In the genomic region with DNA sequence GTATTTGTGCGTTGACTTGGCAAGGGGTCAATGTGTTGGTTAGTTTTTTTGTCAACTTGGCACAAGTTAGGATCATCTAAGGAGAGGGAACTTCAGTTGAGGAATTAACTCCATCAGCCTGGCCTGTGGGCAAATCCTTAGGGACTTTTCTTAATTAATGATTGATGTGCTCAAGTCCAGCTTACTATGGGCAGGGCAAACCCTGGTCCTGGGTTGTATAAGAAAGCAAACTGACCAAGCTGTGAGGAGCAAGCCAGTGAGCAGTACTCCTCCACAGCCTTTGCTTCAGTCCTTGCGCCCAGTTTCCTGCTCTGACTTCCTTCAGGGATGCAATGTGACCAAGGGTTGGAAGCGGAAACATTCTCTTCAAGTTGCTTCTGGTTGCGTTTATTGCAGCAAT, we compare ENCODE assay signal across 20 mouse cellular contexts.
DNase-seq lines count a peak whose midpoint lies in the region; ATAC-seq lines count a peak whose summit lies in the region.
"Had no signal": no experiment of that assay in that cellular context is flagged by ENCODE, and none has a peak within 500 bp of the region (broad histone marks: within the 10 kb centered on the region; RNA-seq: fewer than 3 reads in every experiment).

No protein-coding gene starts in this region.

- H3K36me3 ChIP-seq in kidney, embryonic 16.5 days (ENCODE audit: insufficient read depth, low read length) = no peaks in the 10 kb centered on the region
- H3K36me3 ChIP-seq in midbrain, embryonic 11.5 days (ENCODE audit: control insufficient read depth, insufficient read depth, low read length) = no peaks in the 10 kb centered on the region
- H3K36me3 ChIP-seq in forebrain, embryonic 12.5 days (replicated peaks) = no peaks in the 10 kb centered on the region
- H3K36me3 ChIP-seq: embryonic facial prominence, embryonic 10.5 days; forebrain, embryonic 10.5 days; forebrain, embryonic 15.5 days; hindbrain, embryonic 13.5 days had no signal

- H3K4me3 ChIP-seq in kidney, embryonic 16.5 days (ENCODE audit: low read length) = no peak overlapping the region
- no peak overlapping the region for H3K4me3 ChIP-seq in midbrain, embryonic 11.5 days (ENCODE audit: low read depth, low read length)
- H3K4me3 ChIP-seq in forebrain, embryonic 12.5 days (replicated peaks) = no peak overlapping the region
- H3K4me3 ChIP-seq: embryonic facial prominence, embryonic 10.5 days; erythroblast, embryonic 14.5 days; forebrain, embryonic 10.5 days; forebrain, embryonic 15.5 days; hindbrain, embryonic 13.5 days had no signal

- H3K27me3 ChIP-seq in kidney, embryonic 16.5 days (ENCODE audit: insufficient read depth, low read length) = no peaks in the 10 kb centered on the region
- no peaks in the 10 kb centered on the region for H3K27me3 ChIP-seq in midbrain, embryonic 11.5 days (ENCODE audit: control insufficient read depth, insufficient read depth, low read length)
- no peaks in the 10 kb centered on the region for H3K27me3 ChIP-seq in forebrain, embryonic 12.5 days
- H3K27me3 ChIP-seq: forebrain, embryonic 15.5 days; hindbrain, embryonic 13.5 days had no signal

- H3K4me2 ChIP-seq in kidney, embryonic 16.5 days (replicated peaks; ENCODE audit: low read depth, low read length) = no peak overlapping the region
- H3K4me2 ChIP-seq in midbrain, embryonic 11.5 days = no peak overlapping the region
- no peak overlapping the region for H3K4me2 ChIP-seq in forebrain, embryonic 12.5 days
- H3K4me2 ChIP-seq: forebrain, embryonic 15.5 days; hindbrain, embryonic 13.5 days had no signal

- H3K9me3 ChIP-seq in kidney, embryonic 16.5 days (ENCODE audit: low read length) = no peaks in the 10 kb centered on the region
- H3K9me3 ChIP-seq in midbrain, embryonic 11.5 days (ENCODE audit: control insufficient read depth, low read length) = no peaks in the 10 kb centered on the region
- no peaks in the 10 kb centered on the region for H3K9me3 ChIP-seq in forebrain, embryonic 12.5 days
- H3K9me3 ChIP-seq: embryonic facial prominence, embryonic 10.5 days; forebrain, embryonic 10.5 days; forebrain, embryonic 15.5 days; hindbrain, embryonic 13.5 days had no signal

- peak; percentile 71 to 80 for DNase-seq in kidney, adult 8-10 months
- DNase-seq in kidney, postnatal 25 days = peak; percentile 52 to 78
- no peak for DNase-seq in midbrain, embryonic 11.5 days (ENCODE audit: low spot score, missing footprints)
- DNase-seq: adrenal gland, adult 2 months; adrenal gland, postnatal 25 days; cerebellum, adult 18-20 months; cerebellum, adult 9-11 months; cerebellum, postnatal 36 days; gastrocnemius, postnatal 36 days; heart, adult 11 months; heart, postnatal 10 days; heart, postnatal 4 days had no signal

- peak; percentile 79 for ATAC-seq in kidney, embryonic 16.5 days (ENCODE audit: low FRiP score, low TSS enrichment)
- no peak for ATAC-seq in midbrain, embryonic 11.5 days (ENCODE audit: low FRiP score)
- ATAC-seq in erythroblast, adult 5-6 weeks (replicated peaks; ENCODE audit: low FRiP score, poor library complexity, severe bottlenecking) = no peak
- no peak for ATAC-seq in forebrain, embryonic 12.5 days (ENCODE audit: low FRiP score)
- ATAC-seq: forebrain, embryonic 15.5 days had no signal

- peak overlapping the region; percentile 51; the same call in 1 of the 2 replicates for H3K27ac ChIP-seq in kidney, embryonic 16.5 days (ENCODE audit: low read length)
- no peak overlapping the region for H3K27ac ChIP-seq in midbrain, embryonic 11.5 days (ENCODE audit: low read depth, low read length)
- no peak overlapping the region for H3K27ac ChIP-seq in forebrain, embryonic 12.5 days
- H3K27ac ChIP-seq: embryonic facial prominence, embryonic 10.5 days; forebrain, embryonic 10.5 days; forebrain, embryonic 15.5 days; hindbrain, embryonic 13.5 days had no signal

- peaks cover 14% of the 10 kb centered on the region for H3K4me1 ChIP-seq in kidney, embryonic 16.5 days (ENCODE audit: insufficient read depth, low read length)
- H3K4me1 ChIP-seq in midbrain, embryonic 11.5 days (ENCODE audit: control insufficient read depth, insufficient read depth, low read length) = 0 out of 2 replicates have a peak, but pooled peaks cover 2% of the 10 kb centered on the region
- H3K4me1 ChIP-seq in forebrain, embryonic 12.5 days = peaks cover 18% of the 10 kb centered on the region; the same call in 1 of the 2 replicates

- 72% methylated on average over 4 of the region's 4 CpGs for WGBS in kidney, embryonic 16.5 days
- WGBS in midbrain, embryonic 11.5 days = 96% methylated on average over 4 of the region's 4 CpGs
- 90% methylated on average over 4 of the region's 4 CpGs for WGBS in forebrain, embryonic 12.5 days

- H3K9ac ChIP-seq in kidney, embryonic 16.5 days (replicated peaks; ENCODE audit: low read length) = no peak overlapping the region
- H3K9ac ChIP-seq in midbrain, embryonic 11.5 days (ENCODE audit: low read length) = no peak overlapping the region
- H3K9ac ChIP-seq in forebrain, embryonic 12.5 days = no peak overlapping the region
- H3K9ac ChIP-seq: forebrain, embryonic 15.5 days; hindbrain, embryonic 13.5 days had no signal
